Mouse (Mus musculus): ENCODE results near the gene Evl.

Gene Evl

GRCm38 (mm10) chr12:108591586-108591985 is 37.1 kb downstream of the Evl start:
- DNase-seq, result no peak

GRCm38 (mm10) chr12:108592866-108593265 is 38.3 kb downstream of the Evl start:
- no peak for DNase-seq

GRCm38 (mm10) chr12:108600864-108601263 is 46.3 kb downstream of the Evl start:
- DNase-seq, result no peak

GRCm38 (mm10) chr12:108601326-108601725 is 46.8 kb downstream of the Evl start:
- no peak for DNase-seq

GRCm38 (mm10) chr12:108604546-108604945 is 50.0 kb downstream of the Evl start:
- no peak for DNase-seq

GRCm38 (mm10) chr12:108605521-108606281 is 51.2 kb downstream of the Evl start:
- DNase-seq, result no peak

- DNase-seq, result no peak
Observed at GRCm38 (mm10) chr12:108606321-108606720, 51.8 kb downstream of the Evl start.

- DNase-seq, result no peak
Observed at GRCm38 (mm10) chr12:108609446-108609845, 54.9 kb downstream of the Evl start.

GRCm38 (mm10) chr12:108610255-108610654 is 55.7 kb downstream of the Evl start:
- no peak for DNase-seq

- DNase-seq, result peak; percentile 24
Observed at GRCm38 (mm10) chr12:108613081-108613480, 58.6 kb downstream of the Evl start.

GRCm38 (mm10) chr12:108617511-108617910 is 63.0 kb downstream of the Evl start:
- no peak for DNase-seq

GRCm38 (mm10) chr12:108619853-108620416 is 65.4 kb downstream of the Evl start:
- DNase-seq, result peak; percentile 22

GRCm38 (mm10) chr12:108622406-108622805 is 67.9 kb downstream of the Evl start:
- DNase-seq, result no peak

GRCm38 (mm10) chr12:108629556-108629955 is 75.0 kb downstream of the Evl start:
- no peak for DNase-seq

- DNase-seq, result no peak
Observed at GRCm38 (mm10) chr12:108630741-108631688, 76.5 kb downstream of the Evl start.

GRCm38 (mm10) chr12:108632501-108632900 is 78.0 kb downstream of the Evl start:
- no peak for DNase-seq

GRCm38 (mm10) chr12:108634031-108634430 is 79.5 kb downstream of the Evl start:
- no peak for DNase-seq

- DNase-seq, result no peak
Observed at GRCm38 (mm10) chr12:108635501-108635900, 81.0 kb downstream of the Evl start.

- DNase-seq, result no peak
Observed at GRCm38 (mm10) chr12:108637440-108637839, 82.9 kb downstream of the Evl start.

- no peak for DNase-seq
Observed at GRCm38 (mm10) chr12:108639126-108639525, 84.6 kb downstream of the Evl start.

- no peak for DNase-seq
Observed at GRCm38 (mm10) chr12:108642019-108642418, 87.5 kb downstream of the Evl start.

GRCm38 (mm10) chr12:108646234-108646633 is 91.7 kb downstream of the Evl start:
- no peak for DNase-seq

GRCm38 (mm10) chr12:108647784-108648183 is 93.3 kb downstream of the Evl start:
- DNase-seq, result no peak

Data from cerebellum, adult 11-12 months (tissue).